Mouse (Mus musculus) E14TG2a.4 (cell line): ENCODE measurements around the gene Utp14b.
A peak's percentile ranks its signal among the peaks of the same experiment; 100 is the strongest.

Experiments
- H3K27me3 ChIP-seq: 2 replicates; pipeline ENCODE4 v1.6.1; 2014; ENCODE audit warnings: low read length, control low read depth; ENCODE audit not compliant: insufficient read depth
- H3K36me3 ChIP-seq: 2 replicates; pipeline ENCODE4 v1.6.1; 2014; ENCODE audit warnings: low read length, control low read depth; ENCODE audit not compliant: insufficient read depth
- H3K4me1 ChIP-seq: replicated peaks from 2 replicates; pipeline ENCODE4 v1.6.1; 2014; ENCODE audit warnings: low read depth, low read length, control low read depth
- H3K4me3 ChIP-seq: replicated peaks from 2 replicates; pipeline ENCODE4 v1.5.1; 2014; ENCODE audit warnings: mild to moderate bottlenecking, low read length
- H3K9me3 ChIP-seq: 2 replicates; pipeline ENCODE4 v1.6.1; 2014; ENCODE audit warnings: low read length, control low read depth
- CTCF ChIP-seq: conservative IDR thresholded peaks from 2 replicates; pipeline ENCODE4 v1.5.1; 2014; ENCODE audit warnings: low read length
- NANOG ChIP-seq: IDR thresholded peaks from 2 replicates; pipeline ENCODE4 v1.6.1; 2014; ENCODE audit warnings: borderline replicate concordance, low read length, mixed read lengths
- POU5F1 ChIP-seq: IDR thresholded peaks from 2 replicates; pipeline ENCODE4 v1.6.1; 2014; ENCODE audit warnings: low read length, borderline replicate concordance

The Utp14b gene

GRCm38 (mm10) chr1:78696903-78697302, 39.1 kb downstream of the Utp14b start:
- H3K9me3 ChIP-seq = no peaks in the 10 kb centered on the region
- TF ChIP-seq CTCF (no peak), NANOG (no peak), POU5F1 (no peak)
- H3K4me3 ChIP-seq = no peak overlapping the region
- H3K4me1 ChIP-seq = no peaks in the 10 kb centered on the region; the same call in 1 of the 2 replicates
- no peaks in the 10 kb centered on the region for H3K27me3 ChIP-seq
- H3K36me3 ChIP-seq = peaks cover 86% of the 10 kb centered on the region

GRCm38 (mm10) chr1:78698138-78698537, 40.3 kb downstream of the Utp14b start:
- Histone ChIP-seq H3K4me3 (no peak overlapping the region), H3K4me1 (no peaks in the 10 kb centered on the region; the same call in 1 of the 2 replicates), H3K27me3 (no peaks in the 10 kb centered on the region), H3K36me3 (peaks cover 86% of the 10 kb centered on the region), H3K9me3 (no peaks in the 10 kb centered on the region)
- no peak for TF ChIP-seq CTCF
- TF ChIP-seq NANOG = no peak
- TF ChIP-seq POU5F1 = no peak

GRCm38 (mm10) chr1:78701740-78702139, 43.9 kb downstream of the Utp14b start:
- no peak overlapping the region for H3K4me3 ChIP-seq
- H3K27me3 ChIP-seq = no peaks in the 10 kb centered on the region
- H3K36me3 ChIP-seq = peaks cover 79% of the 10 kb centered on the region
- TF ChIP-seq NANOG (no peak), CTCF (no peak), POU5F1 (no peak)
- H3K4me1 ChIP-seq = no peaks in the 10 kb centered on the region; the same call in 1 of the 2 replicates
- H3K9me3 ChIP-seq = no peaks in the 10 kb centered on the region

GRCm38 (mm10) chr1:78702282-78702963, 44.6 kb downstream of the Utp14b start:
- no peaks in the 10 kb centered on the region for H3K27me3 ChIP-seq

GRCm38 (mm10) chr1:78702964-78703285, 45.1 kb downstream of the Utp14b start:
- H3K36me3 ChIP-seq = peaks cover 69% of the 10 kb centered on the region
- no peak overlapping the region for H3K4me3 ChIP-seq
- TF ChIP-seq POU5F1 (no peak), NANOG (no peak), CTCF (no peak)
- H3K9me3 ChIP-seq = no peaks in the 10 kb centered on the region
- no peaks in the 10 kb centered on the region for H3K27me3 ChIP-seq
- H3K4me1 ChIP-seq = no peaks in the 10 kb centered on the region; the same call in 1 of the 2 replicates

More at GRCm38 (mm10) chr1:78702282-78702963, 44.6 kb downstream of the Utp14b start:
- H3K4me1 ChIP-seq = no peaks in the 10 kb centered on the region; the same call in 1 of the 2 replicates
- H3K9me3 ChIP-seq = no peaks in the 10 kb centered on the region
- H3K36me3 ChIP-seq = peaks cover 72% of the 10 kb centered on the region
- TF ChIP-seq CTCF (no peak), NANOG (no peak), POU5F1 (no peak)
- H3K4me3 ChIP-seq = no peak overlapping the region

GRCm38 (mm10) chr1:78706338-78706737, 48.5 kb downstream of the Utp14b start:
- H3K27me3 ChIP-seq = no peaks in the 10 kb centered on the region
- TF ChIP-seq NANOG = no peak
- no peak for TF ChIP-seq CTCF
- no peak for TF ChIP-seq POU5F1
- peaks cover 43% of the 10 kb centered on the region for H3K36me3 ChIP-seq
- H3K9me3 ChIP-seq = no peaks in the 10 kb centered on the region
- H3K4me3 ChIP-seq = no peak overlapping the region
- no peaks in the 10 kb centered on the region for H3K4me1 ChIP-seq

- no peaks in the 10 kb centered on the region for H3K9me3 ChIP-seq
- no peaks in the 10 kb centered on the region for H3K27me3 ChIP-seq
- peak; percentile 35 for TF ChIP-seq CTCF
- TF ChIP-seq POU5F1 = no peak
- H3K4me3 ChIP-seq = no peak overlapping the region
- peaks cover 34% of the 10 kb centered on the region for H3K36me3 ChIP-seq
- H3K4me1 ChIP-seq = no peaks in the 10 kb centered on the region
These were observed 49.4 kb downstream of the Utp14b start for GRCm38 (mm10) chr1:78707280-78707679.

GRCm38 (mm10) chr1:78710026-78710425, 52.2 kb downstream of the Utp14b start:
- H3K4me1 ChIP-seq = no peaks in the 10 kb centered on the region
- peaks cover 9% of the 10 kb centered on the region; the same call in 1 of the 2 replicates for H3K36me3 ChIP-seq
- no peaks in the 10 kb centered on the region for H3K9me3 ChIP-seq
- H3K4me3 ChIP-seq = no peak overlapping the region
- TF ChIP-seq CTCF (no peak), NANOG (no peak), POU5F1 (no peak)
- no peaks in the 10 kb centered on the region for H3K27me3 ChIP-seq

- no peak for TF ChIP-seq POU5F1
- TF ChIP-seq CTCF = no peak
- Histone ChIP-seq H3K4me1 (no peaks in the 10 kb centered on the region), H3K4me3 (no peak overlapping the region), H3K27me3 (no peaks in the 10 kb centered on the region), H3K9me3 (no peaks in the 10 kb centered on the region), H3K36me3 (peaks cover 6% of the 10 kb centered on the region; the same call in 1 of the 2 replicates)
These were observed 52.9 kb downstream of the Utp14b start for GRCm38 (mm10) chr1:78710613-78711329.
